Mouse (Mus musculus): ENCODE data around the gene Dusp10. TPM values are rescaled to one million over a fixed set of nuclear protein-coding genes. Genes with fewer than 3 reads are reported as not detected.

The Dusp10 gene
- total and polyA plus RNA-seq, 2 experiments from 2014 or later, result 8.6 to 31.1 TPM

DNA sequence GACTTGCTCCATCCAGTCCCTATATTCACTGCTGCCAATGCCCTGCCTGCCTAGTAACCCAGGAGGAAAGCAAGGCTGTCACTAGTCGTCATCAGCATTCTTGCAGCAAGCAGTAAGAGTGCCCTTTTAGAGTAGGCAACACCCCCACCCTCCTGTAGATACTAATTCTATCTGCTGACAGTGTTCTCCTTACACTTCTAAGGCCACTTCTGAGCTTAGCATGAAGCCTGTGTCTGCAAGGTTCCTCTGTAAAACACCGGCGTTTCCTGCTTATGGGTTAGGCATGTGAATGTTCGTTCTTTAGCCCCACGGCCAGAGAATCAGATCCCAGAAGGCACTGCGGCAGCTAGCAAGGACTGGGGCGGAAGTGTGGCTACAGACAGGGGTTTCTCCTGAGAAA, 51.2 kb downstream of the Dusp10 start:
- TF ChIP-seq EP300 (IDR thresholded peaks at IDR 0.05; ENCODE audit: low read depth), result no peak
- Histone ChIP-seq H3K4me2 (ENCODE audit: low read depth, low read length) (peak overlapping the region; percentile 8; the same call in 1 of the 2 replicates), H3K9me3 (replicated peaks; ENCODE audit: control insufficient read depth, low read length) (no peaks in the 10 kb centered on the region), H3K4me3 (ENCODE audit: low read depth, low read length) (no peak overlapping the region), H3K9ac (replicated peaks; ENCODE audit: low read depth, low read length) (no peak overlapping the region), H3K4me1 (ENCODE audit: control insufficient read depth, insufficient read depth) (peaks cover 34% of the 10 kb centered on the region), H3K27ac (ENCODE audit: low read depth) (peak overlapping the region; percentile 69), H3K36me3 (replicated peaks; ENCODE audit: control insufficient read depth, insufficient read depth, low read length) (peaks cover 10% of the 10 kb centered on the region), H3K27me3 (ENCODE audit: control insufficient read depth, insufficient read depth, low read length) (no peaks in the 10 kb centered on the region)
- 40% methylated on average over 7 of the region's 7 CpGs for whole genome bisulfite sequencing
- ATAC-seq (ENCODE audit: insufficient read depth, low read depth) (peak; percentile 79), DNase-seq (ENCODE audit: low spot score) (peak; percentile 77)

DNA sequence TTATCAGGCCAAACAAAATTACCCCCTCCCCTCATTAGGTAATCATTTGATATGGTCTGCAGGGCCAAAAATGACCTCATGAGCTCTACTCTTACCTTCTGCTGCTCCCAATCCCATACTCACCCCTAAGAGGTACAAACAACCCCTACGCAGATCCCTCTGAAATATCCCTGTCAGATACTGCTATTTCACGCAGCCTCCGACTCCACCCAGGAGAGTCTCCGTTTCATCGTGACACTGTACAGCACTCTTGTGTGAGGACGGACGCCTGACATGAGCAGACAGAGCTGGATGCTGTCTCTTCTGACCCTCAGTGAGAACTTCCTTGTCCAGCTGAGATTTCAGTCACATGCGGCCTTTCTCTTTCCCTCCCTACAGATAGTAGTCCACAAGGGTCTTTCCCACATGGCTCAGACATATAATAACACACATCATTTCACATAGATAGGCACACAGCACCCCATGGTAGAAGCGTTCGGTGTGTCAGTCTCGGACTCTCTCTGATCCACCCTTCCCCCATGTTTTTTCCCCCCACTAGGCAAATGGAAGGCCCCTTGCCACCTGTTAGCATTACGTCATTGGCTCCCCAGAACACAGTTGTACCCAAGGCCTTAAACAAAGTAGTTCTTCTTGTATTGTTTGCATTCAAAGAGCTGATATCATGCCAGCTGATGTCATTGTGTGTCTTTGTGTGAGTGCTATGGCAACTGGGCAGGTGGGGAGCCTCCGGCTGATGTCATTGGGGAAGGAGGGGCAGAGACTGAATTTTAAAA, 52.7 kb downstream of the Dusp10 start:
- H3K4me2 ChIP-seq (ENCODE audit: low read depth, low read length), result no peak overlapping the region
- ATAC-seq (ENCODE audit: insufficient read depth, low read depth) (no peak), DNase-seq (ENCODE audit: low spot score) (peak; percentile 9)
- H3K27ac ChIP-seq (ENCODE audit: low read depth), result peak overlapping the region; percentile 34; the same call in 1 of the 2 replicates
- peaks cover 27% of the 10 kb centered on the region for H3K4me1 ChIP-seq (ENCODE audit: control insufficient read depth, insufficient read depth)
- peaks cover 17% of the 10 kb centered on the region for H3K36me3 ChIP-seq (replicated peaks; ENCODE audit: control insufficient read depth, insufficient read depth, low read length)
- no peak overlapping the region for H3K9ac ChIP-seq (replicated peaks; ENCODE audit: low read depth, low read length)
- H3K9me3 ChIP-seq (replicated peaks; ENCODE audit: control insufficient read depth, low read length), result no peaks in the 10 kb centered on the region
- WGBS, result 72% methylated on average over 13 of the region's 13 CpGs
- no peaks in the 10 kb centered on the region for H3K27me3 ChIP-seq (ENCODE audit: control insufficient read depth, insufficient read depth, low read length)
- no peak for TF ChIP-seq CTCF (IDR thresholded peaks at IDR 0.05; ENCODE audit: low read depth)
- no peak for TF ChIP-seq EP300 (IDR thresholded peaks at IDR 0.05; ENCODE audit: low read depth)
- H3K4me3 ChIP-seq (ENCODE audit: low read depth, low read length), result no peak overlapping the region

GRCm38 (mm10) chr1:184066460-184067287, 53.6 kb downstream of the Dusp10 start:
- peak; percentile 4 for DNase-seq (ENCODE audit: low spot score)

GRCm38 (mm10) chr1:184067704-184068558, 54.8 kb downstream of the Dusp10 start:
- no peaks in the 10 kb centered on the region for H3K9me3 ChIP-seq (replicated peaks; ENCODE audit: control insufficient read depth, low read length)
- H3K4me1 ChIP-seq (ENCODE audit: control insufficient read depth, insufficient read depth), result peaks cover 15% of the 10 kb centered on the region; the same call in 1 of the 2 replicates
- no peak overlapping the region for H3K4me2 ChIP-seq (ENCODE audit: low read depth, low read length)
- H3K27me3 ChIP-seq (ENCODE audit: control insufficient read depth, insufficient read depth, low read length), result no peaks in the 10 kb centered on the region
- no peak for ATAC-seq (ENCODE audit: insufficient read depth, low read depth)
- no peak overlapping the region; the same call in 1 of the 2 replicates for H3K27ac ChIP-seq (ENCODE audit: low read depth)
- WGBS, result 85% methylated on average over 18 of the region's 18 CpGs
- H3K36me3 ChIP-seq (replicated peaks; ENCODE audit: control insufficient read depth, insufficient read depth, low read length), result peaks cover 30% of the 10 kb centered on the region
- peak; percentile 3 for DNase-seq (ENCODE audit: low spot score)
- no peak overlapping the region for H3K4me3 ChIP-seq (ENCODE audit: low read depth, low read length)
- no peak for TF ChIP-seq CTCF (IDR thresholded peaks at IDR 0.05; ENCODE audit: low read depth)
- no peak for TF ChIP-seq EP300 (IDR thresholded peaks at IDR 0.05; ENCODE audit: low read depth)
- no peak overlapping the region for H3K9ac ChIP-seq (replicated peaks; ENCODE audit: low read depth, low read length)

More at GRCm38 (mm10) chr1:184066460-184067287, 53.6 kb downstream of the Dusp10 start:
- Histone ChIP-seq H3K9me3 (replicated peaks; ENCODE audit: control insufficient read depth, low read length) (no peaks in the 10 kb centered on the region), H3K36me3 (replicated peaks; ENCODE audit: control insufficient read depth, insufficient read depth, low read length) (peaks cover 23% of the 10 kb centered on the region), H3K27me3 (ENCODE audit: control insufficient read depth, insufficient read depth, low read length) (no peaks in the 10 kb centered on the region), H3K4me2 (ENCODE audit: low read depth, low read length) (no peak overlapping the region), H3K27ac (ENCODE audit: low read depth) (0 out of 2 replicates have a peak overlapping the region, but pooled peaks have one; percentile 43), H3K4me3 (ENCODE audit: low read depth, low read length) (no peak overlapping the region), H3K4me1 (ENCODE audit: control insufficient read depth, insufficient read depth) (peaks cover 18% of the 10 kb centered on the region), H3K9ac (replicated peaks; ENCODE audit: low read depth, low read length) (no peak overlapping the region)
- TF ChIP-seq EP300 (IDR thresholded peaks at IDR 0.05; ENCODE audit: low read depth), result no peak
- no peak for TF ChIP-seq CTCF (IDR thresholded peaks at IDR 0.05; ENCODE audit: low read depth)
- 78% methylated on average over 11 of the region's 11 CpGs for WGBS
- ATAC-seq (ENCODE audit: insufficient read depth, low read depth), result no peak

- TF ChIP-seq CTCF (IDR thresholded peaks at IDR 0.05; ENCODE audit: low read depth), result no peak
- no peak overlapping the region for H3K4me3 ChIP-seq (ENCODE audit: low read depth, low read length)
- no peak overlapping the region for H3K4me2 ChIP-seq (ENCODE audit: low read depth, low read length)
- DNase-seq (ENCODE audit: low spot score) (no peak), ATAC-seq (ENCODE audit: insufficient read depth, low read depth) (no peak)
- H3K9ac ChIP-seq (replicated peaks; ENCODE audit: low read depth, low read length), result no peak overlapping the region
- H3K27me3 ChIP-seq (ENCODE audit: control insufficient read depth, insufficient read depth, low read length), result no peaks in the 10 kb centered on the region
- H3K36me3 ChIP-seq (replicated peaks; ENCODE audit: control insufficient read depth, insufficient read depth, low read length), result peaks cover 40% of the 10 kb centered on the region
- H3K9me3 ChIP-seq (replicated peaks; ENCODE audit: control insufficient read depth, low read length), result no peaks in the 10 kb centered on the region
- H3K27ac ChIP-seq (ENCODE audit: low read depth), result no peak overlapping the region
- H3K4me1 ChIP-seq (ENCODE audit: control insufficient read depth, insufficient read depth), result peaks cover 13% of the 10 kb centered on the region; the same call in 1 of the 2 replicates
- WGBS, result 92% methylated on average over 12 of the region's 12 CpGs
Observed at GRCm38 (mm10) chr1:184068971-184069370, 55.9 kb downstream of the Dusp10 start.

Data from heart, postnatal 0 days (tissue).